Mouse (Mus musculus): ENCODE measurements around the gene Noxo1. TPM values are rescaled to one million over a fixed set of nuclear protein-coding genes. Genes with fewer than 3 reads are reported as not detected.
A peak's percentile ranks its signal among the peaks of the same experiment; 100 is the strongest.

Noxo1 gene
- total RNA-seq, 4 experiments from 2014 or later: 0.49 to 0.84 (median 0.58) TPM

DNA sequence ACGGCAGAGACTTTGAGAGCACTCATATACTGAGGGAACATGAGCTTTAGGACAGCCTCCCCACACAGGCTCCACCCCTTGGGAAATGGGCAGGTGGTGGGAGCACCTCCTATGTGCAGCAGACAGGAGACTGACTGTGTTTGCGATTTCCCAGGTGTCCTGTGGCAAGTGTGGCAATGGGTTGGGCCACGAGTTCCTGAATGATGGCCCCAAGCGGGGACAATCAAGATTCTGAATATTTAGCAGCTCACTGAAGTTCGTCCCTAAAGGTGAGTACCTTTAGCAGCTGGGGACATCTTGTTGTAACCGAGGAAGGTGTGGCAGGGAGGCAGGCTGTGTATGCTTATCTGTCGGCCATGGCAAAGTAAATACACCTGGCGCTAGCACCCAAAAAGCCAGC is 43.9 kb downstream of the Noxo1 start:
- DNase-seq (ENCODE audit: low spot score): no peak

DNA sequence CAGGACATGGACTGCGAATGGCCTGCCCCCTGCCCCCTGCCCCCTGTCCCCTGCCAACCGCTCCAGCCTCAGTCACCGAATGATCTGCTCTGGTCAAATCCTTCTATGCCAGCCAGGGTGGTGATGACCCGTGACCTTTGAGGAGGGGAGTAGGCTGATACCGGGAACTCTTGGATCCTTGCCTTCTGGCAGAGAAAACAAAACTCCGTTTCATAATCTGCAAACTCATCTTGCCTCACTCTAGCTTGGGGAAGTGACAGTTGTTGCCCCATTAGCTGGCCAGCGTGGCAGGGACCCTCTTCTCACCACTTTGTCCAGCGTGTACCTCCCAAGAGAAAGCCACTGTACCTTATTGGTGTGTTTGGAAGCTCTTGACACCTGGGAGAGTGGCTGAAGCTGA is 46.3 kb downstream of the Noxo1 start:
- no peak for DNase-seq (ENCODE audit: low spot score)

DNA sequence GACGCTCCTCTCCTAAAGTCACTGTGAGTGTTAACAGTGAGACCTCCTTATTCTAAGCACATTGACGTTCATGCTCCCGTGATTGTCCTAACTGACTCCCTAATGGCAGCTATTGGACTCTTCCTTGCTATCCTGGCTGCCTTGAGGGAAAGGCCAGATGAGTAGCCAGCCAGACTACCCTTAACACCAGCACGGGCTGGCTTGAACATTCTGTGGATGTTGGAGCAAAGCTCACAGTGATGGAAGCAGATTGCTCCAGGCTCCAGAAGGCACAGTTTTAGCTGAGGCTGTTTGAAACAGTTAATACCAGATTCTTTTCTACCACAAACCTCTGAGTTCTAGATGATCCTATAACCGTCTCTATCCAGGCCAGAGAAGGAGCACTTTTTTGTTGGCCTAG is 47.9 kb downstream of the Noxo1 start:
- DNase-seq (ENCODE audit: low spot score): no peak

DNA sequence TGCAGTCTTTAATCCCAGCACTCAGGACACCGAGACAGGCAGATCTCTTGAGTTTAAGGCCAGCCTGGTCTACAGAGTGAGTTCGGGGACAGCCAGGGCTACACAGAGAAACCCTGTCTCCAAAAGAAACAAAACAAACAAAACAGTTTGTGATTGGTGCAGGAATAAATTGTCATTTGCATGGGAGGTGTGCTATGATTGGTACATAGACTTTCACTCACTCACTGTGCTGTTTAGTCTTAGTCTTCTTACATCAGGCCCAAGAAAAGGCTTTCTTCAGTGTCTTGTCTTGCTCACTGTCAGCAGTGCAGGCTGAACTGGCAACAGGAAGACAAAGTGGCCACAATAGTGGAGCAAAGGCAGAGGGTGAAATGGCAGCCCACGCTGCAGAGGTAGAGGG is 48.3 kb downstream of the Noxo1 start:
- no peak for DNase-seq (ENCODE audit: low spot score)

DNA sequence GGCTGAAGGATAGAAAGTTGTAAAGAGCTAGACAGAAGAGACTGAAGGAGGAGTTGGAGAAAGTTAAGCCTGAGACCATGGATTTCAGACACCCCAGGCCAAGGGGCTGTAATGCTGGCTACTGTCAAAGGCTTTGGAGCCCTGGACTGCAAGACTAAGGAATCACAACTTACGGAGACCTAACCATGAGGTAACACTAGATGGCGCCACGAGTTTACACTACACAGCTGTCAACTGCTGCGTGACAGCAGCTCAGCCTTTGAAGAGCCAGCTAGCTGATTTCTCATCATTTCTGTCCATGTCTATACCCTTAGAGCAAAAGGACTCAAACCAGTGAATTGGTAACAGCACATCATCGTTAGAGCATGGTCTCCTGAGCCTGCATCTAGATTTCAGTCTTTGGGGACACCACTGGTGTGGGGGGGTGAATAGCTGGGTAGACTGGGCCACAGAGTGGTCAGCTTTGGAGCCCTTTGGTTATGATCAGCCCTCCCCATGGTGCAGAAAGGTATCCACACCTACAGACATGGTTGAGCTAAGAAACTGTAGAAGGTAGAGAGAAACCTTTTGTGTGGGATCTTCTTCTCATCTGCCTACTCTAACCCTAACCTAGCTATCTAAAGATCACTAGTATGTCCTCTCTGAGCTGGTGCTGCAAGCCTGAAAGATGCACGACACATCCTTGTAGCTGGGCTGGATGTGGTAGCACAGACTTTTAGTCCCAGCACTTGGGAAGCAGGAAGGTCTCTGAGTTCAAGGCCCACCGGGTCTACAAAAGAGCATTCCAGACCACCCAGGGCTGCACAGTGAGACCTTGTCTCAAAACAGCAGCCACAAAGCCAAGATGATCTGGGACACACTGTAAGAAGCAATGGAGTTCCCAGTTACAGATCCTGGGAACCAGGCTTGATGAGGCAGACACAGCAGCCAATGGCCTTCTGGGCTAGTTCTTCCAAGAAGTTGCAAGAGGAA is 49.8 kb downstream of the Noxo1 start:
- peak; percentile 82 for DNase-seq (ENCODE audit: low spot score)

DNA sequence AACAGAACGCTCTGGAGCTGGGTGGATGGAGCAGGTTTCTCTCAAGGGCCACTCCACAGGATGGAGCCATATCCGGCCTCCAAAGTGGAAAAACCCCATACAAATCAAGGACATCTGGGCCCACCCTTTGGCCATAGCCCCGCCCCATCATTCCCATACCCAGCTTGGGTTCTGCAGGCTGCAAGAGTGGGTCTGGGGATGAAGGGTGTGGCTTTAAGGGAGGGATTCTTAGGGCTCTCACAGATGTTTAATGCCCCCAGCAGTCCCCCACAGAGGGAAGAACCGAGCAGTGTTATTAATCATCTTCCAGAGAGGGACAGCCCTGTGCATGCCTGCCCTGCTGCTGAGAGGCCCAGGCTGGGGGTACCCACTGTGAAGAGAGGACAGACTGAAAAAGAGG is 51.0 kb downstream of the Noxo1 start:
- no peak for DNase-seq (ENCODE audit: low spot score)

Other genes with a start within 250 kb of the Noxo1 start
- gene E4f1, start 225.9 kb upstream of the Noxo1 start, total RNA-seq (2022): 10 to 100 TPM; 11.2 to 14.7 (median 11.9) TPM
- 10 to 100 TPM; 39.9 to 44.4 (median 41.4) TPM for gene Pgp, start 225.8 kb upstream of the Noxo1 start, total RNA-seq (2022)
- under 1 TPM in 2 of 4 experiments, not detected in 2; 0.28 to 0.31 TPM for gene Bricd5, start 222.3 kb upstream of the Noxo1 start, total RNA-seq (2022)
- gene Mlst8, start 217.2 kb upstream of the Noxo1 start, total RNA-seq (2022): 10 to 100 TPM; 10.5 to 11.8 (median 11.0) TPM
- under 1 TPM; 0.16 to 0.23 (median 0.19) TPM for gene Caskin1, start 207.6 kb upstream of the Noxo1 start, total RNA-seq (2022)
- 10 to 100 TPM; 37.0 to 50.9 (median 42.7) TPM for gene Traf7, start 168.3 kb upstream of the Noxo1 start, total RNA-seq (2022)
- under 1 TPM in 3 of 4 experiments, not detected in 1; 0.23 to 0.50 (median 0.25) TPM for gene Rab26, start 162.0 kb upstream of the Noxo1 start, total RNA-seq (2022)
- 10 to 100 TPM; 27.8 to 43.0 (median 34.9) TPM for gene Pkd1, start 146.4 kb upstream of the Noxo1 start, total RNA-seq (2022)
- gene Tsc2, start 63.6 kb upstream of the Noxo1 start, total RNA-seq (2022): 100 to 1,000 TPM; 123 to 135 (median 133) TPM
- 1 to 10 TPM; 2.6 to 3.5 (median 2.8) TPM for gene Nthl1, start 63.6 kb upstream of the Noxo1 start, total RNA-seq (2022)
- 100 to 1,000 TPM in 2 of 4 experiments, 10 to 100 TPM in 2; 87.7 to 110 (median 101) TPM for gene Slc9a3r2, start 45.9 kb upstream of the Noxo1 start, total RNA-seq (2022)
- not detected for gene Npw, start 37.8 kb upstream of the Noxo1 start, total RNA-seq (2022)
- gene Zfp598, start 26.5 kb upstream of the Noxo1 start, total RNA-seq (2022): 10 to 100 TPM; 14.3 to 17.0 (median 15.9) TPM
- under 1 TPM in 2 of 4 experiments, not detected in 2; 0.14 to 0.24 TPM for gene Syngr3, start 6.3 kb upstream of the Noxo1 start, total RNA-seq (2022)
- 10 to 100 TPM; 20.0 to 22.2 (median 21.1) TPM for gene Gfer, start 78 bp upstream of the Noxo1 start, total RNA-seq (2022)
- 10 to 100 TPM; 14.4 to 21.6 (median 17.3) TPM for gene Tbl3, start 11.4 kb downstream of the Noxo1 start, total RNA-seq (2022)
- gene Rnf151, start 21.8 kb downstream of the Noxo1 start, total RNA-seq (2022): under 1 TPM in 1 of 4 experiments, not detected in 3; 0.23 TPM
- gene Rps2, start 21.9 kb downstream of the Noxo1 start, total RNA-seq (2022): 100 to 1,000 TPM; 631 to 768 (median 679) TPM
- gene Ndufb10, start 28.2 kb downstream of the Noxo1 start, total RNA-seq (2022): 1,000 to 10,000 TPM in 1 of 4 experiments, 100 to 1,000 TPM in 3; 975 to 1,073 (median 990) TPM
- 100 to 1,000 TPM; 389 to 453 (median 417) TPM for gene Rpl3l, start 31.6 kb downstream of the Noxo1 start, total RNA-seq (2022)
- 100 to 1,000 TPM; 172 to 208 (median 186) TPM for gene Msrb1, start 40.4 kb downstream of the Noxo1 start, total RNA-seq (2022)
- not detected for gene Hs3st6, start 56.8 kb downstream of the Noxo1 start, total RNA-seq (2022)
- under 1 TPM in 1 of 4 experiments, not detected in 3; 0.19 TPM for gene Meiob, start 108.1 kb downstream of the Noxo1 start, total RNA-seq (2022)
- gene Hagh, start 143.9 kb downstream of the Noxo1 start, total RNA-seq (2022): 10 to 100 TPM; 78.0 to 97.5 (median 87.2) TPM
- gene Fahd1, start 154.1 kb downstream of the Noxo1 start, total RNA-seq (2022): 10 to 100 TPM; 85.1 to 94.4 (median 88.7) TPM
- 10 to 100 TPM in 2 of 4 experiments, 1 to 10 TPM in 2; 7.8 to 14.5 (median 11.1) TPM for gene Igfals, start 169.8 kb downstream of the Noxo1 start, total RNA-seq (2022)
- 10 to 100 TPM; 17.2 to 20.1 (median 19.2) TPM for gene Nubp2, start 190.1 kb downstream of the Noxo1 start, total RNA-seq (2022)
- gene Spsb3, start 190.4 kb downstream of the Noxo1 start, total RNA-seq (2022): 10 to 100 TPM; 25.8 to 29.3 (median 27.7) TPM
- 10 to 100 TPM; 19.4 to 23.5 (median 21.1) TPM for gene Eme2, start 198.9 kb downstream of the Noxo1 start, total RNA-seq (2022)
- 100 to 1,000 TPM in 2 of 4 experiments, 10 to 100 TPM in 2; 88.8 to 125 (median 109) TPM for gene Mrps34, start 198.9 kb downstream of the Noxo1 start, total RNA-seq (2022)
- gene Nme3, start 200.3 kb downstream of the Noxo1 start, total RNA-seq (2022): 10 to 100 TPM; 29.0 to 31.4 (median 29.5) TPM
- gene Mapk8ip3, start 240.7 kb downstream of the Noxo1 start, total RNA-seq (2022): 10 to 100 TPM; 55.0 to 69.0 (median 62.5) TPM

Measured in heart, adult 8-10 months (tissue).